Mouse (Mus musculus) MN1 (cell line): ENCODE data around the gene Vwc2.

Source experiments
- DNase-seq: peaks from one replicate; pipeline ENCODE4 v3.0.0-alpha.2; 2016; ENCODE audit warnings: low spot score

Vwc2 gene

DNA sequence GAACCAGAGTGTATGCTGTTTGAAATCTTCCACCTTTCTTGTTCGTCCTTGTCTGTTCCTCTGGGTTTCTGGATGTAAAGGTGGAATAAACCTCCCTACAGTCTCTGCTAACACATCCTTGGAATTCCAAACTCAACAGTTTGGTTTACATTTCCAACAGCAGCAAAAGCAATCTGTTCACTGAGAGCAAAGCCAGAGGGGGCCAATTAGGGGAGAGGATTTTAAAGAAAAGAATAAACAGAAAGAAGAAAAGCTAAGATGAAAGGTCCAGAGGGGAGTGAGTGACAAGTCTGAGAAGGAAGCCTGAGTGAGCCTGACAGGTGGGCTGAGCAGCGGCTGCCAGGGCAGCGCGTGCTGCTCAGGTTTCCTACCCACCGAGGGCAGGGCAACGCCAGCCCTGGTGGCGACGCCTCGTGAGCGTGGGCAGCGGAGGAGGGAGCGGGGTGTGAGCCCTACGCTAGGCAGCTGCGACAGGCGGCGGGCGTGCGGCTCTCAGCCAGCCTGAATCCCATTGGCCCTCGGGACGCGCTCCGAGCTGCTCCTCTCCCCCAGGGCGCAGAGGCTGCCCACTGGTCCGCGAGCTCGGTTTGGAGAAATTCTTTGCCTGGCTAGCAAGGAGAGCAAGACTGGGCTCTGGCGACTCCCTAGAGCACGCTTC lies at the start of gene Vwc2:
TSS of gene Vwc2 (plus strand) at position 648 of the 658 bp plus-strand sequence.
- no peak for DNase-seq

DNA sequence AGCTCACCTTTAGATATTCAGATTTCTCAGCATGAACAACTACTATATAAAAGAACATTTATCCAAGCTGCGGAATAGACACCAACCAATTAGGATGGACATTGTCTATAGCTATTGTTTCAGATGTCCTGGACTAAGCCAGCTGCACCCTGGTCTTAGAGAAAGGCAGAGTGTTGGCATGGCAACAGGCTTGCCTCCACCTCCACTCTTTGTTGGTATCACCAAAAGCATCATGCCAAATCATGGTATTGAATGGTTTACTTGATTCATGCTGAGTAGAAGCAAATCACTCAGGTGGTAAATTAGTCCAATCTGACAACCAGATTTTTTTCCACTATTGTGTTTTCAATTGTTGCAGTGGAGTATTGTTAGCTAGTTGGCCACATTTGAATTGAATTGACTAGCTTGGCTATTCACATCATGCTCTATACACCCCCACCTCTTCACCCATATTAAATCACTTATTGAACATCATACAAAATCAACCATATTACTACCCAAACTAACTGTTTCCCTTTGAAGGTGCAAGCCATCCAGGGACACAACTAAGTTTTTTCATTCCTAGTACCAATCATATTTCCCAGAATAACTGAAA lies 25.8 kb upstream of the Vwc2 start:
- no peak for DNase-seq

DNA sequence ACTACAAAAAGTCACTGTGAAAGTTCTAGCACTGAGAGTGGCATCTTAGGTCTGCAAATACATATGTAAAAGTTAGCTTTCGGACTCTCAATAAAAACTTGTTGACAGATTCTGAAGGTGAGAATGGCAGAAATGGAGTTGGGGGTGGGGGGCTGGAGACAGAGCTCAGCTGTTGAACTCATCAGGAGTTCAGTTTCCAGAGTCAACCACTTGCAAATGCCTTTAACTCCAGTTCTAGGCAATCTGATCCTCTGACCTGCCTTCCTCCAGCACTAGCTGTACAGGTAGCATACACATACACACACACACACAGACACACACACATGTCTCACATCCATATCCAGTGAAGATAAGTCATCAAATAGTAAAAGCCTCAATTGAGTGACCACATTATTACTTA lies 16.4 kb upstream of the Vwc2 start:
- no peak for DNase-seq

- DNase-seq = no peak
Measured at GRCm38 (mm10) chr11:11098282-11098681, 15.7 kb upstream of the Vwc2 start.

- DNase-seq = no peak
Measured at GRCm38 (mm10) chr11:11099011-11099410, 15.0 kb upstream of the Vwc2 start.

DNA sequence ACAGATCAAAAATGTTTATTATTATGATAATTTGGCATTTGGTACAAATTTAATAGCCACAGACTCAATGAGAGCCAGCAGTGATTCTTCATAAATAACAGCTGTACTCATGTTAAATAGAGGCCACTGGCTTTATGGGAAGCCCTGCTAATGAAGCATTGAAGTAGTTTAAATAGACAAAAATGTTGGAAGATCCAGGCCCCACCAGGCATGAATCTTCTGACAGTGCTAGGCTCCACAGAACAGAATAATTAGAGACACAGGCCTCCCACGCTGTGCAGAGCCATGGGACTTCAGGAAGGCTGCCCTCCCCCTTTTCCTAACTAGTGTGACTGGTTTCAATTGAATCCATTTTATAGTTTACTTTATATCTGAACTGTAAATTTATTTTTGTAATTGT lies 11.8 kb upstream of the Vwc2 start:
- no peak for DNase-seq

- no peak for DNase-seq
Measured at GRCm38 (mm10) chr11:11102620-11103019, 11.4 kb upstream of the Vwc2 start.

- no peak for DNase-seq
Measured at GRCm38 (mm10) chr11:11108922-11109321, 5.1 kb upstream of the Vwc2 start.

GRCm38 (mm10) chr11:11114234-11115030 lies 409 bp downstream of the Vwc2 start:
- DNase-seq = no peak

GRCm38 (mm10) chr11:11115031-11115647 lies 1.1 kb downstream of the Vwc2 start:
- DNase-seq = no peak

- no peak for DNase-seq
Measured at GRCm38 (mm10) chr11:11115648-11116590, 1.9 kb downstream of the Vwc2 start.

DNA sequence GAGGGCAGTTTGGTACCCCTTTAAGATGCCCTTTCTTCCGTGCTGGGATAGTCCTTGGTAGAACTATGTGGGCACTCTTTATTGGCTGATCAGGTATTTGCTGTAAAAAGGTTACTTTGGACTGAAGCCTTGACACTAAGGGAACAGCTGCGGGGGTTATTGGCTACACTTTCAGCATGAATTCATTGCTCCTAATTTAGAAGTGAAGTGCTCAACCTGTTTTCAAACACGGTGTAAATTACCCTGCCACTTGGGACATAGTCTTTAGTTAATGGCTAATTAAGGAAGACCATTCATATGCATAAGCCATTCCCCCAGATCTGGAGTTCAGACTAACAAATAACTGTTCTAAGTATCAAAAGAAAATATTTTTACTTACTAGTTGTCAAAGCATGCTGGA lies 2.7 kb downstream of the Vwc2 start:
- no peak for DNase-seq

GRCm38 (mm10) chr11:11122866-11123265 lies 8.8 kb downstream of the Vwc2 start:
- no peak for DNase-seq

GRCm38 (mm10) chr11:11131414-11132077 lies 17.5 kb downstream of the Vwc2 start:
- DNase-seq = no peak

DNA sequence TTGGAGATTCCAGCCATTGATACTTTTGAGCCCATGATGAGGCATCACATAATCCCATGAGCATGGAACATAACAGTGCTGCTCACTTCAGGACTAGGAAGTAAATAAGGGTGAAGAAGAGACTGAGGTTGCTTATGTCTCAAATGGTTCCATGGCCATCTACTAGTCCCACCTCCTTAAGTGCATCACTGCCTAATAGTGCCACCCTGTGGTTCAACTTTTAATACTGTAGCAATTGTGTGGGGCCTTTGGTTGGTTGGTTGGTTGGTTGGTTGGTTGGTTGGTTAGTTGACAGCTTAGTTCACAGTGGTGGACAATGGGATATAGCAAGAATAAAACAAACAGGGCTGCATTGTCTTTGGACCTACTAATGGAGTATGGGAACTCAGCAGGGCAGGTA lies 26.6 kb downstream of the Vwc2 start:
- DNase-seq = no peak

DNA sequence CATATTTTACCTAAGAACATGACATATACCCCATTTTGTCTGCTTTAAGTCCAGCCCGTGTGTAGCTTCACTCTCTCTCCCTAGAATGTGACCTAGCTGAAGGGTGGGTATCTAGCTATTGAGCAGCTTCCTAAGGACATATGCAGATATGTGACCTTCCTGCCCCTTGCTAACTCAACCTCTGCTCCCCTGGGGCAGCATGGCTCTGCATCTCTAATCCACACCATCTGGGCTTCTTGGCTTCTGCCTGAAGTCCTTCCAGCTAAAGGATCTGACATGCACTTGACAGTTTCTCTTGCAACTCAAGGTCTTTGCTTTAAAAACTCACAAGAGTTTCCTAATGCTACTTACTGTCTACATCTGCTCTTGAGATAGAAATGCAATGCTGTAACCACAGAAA lies 38.7 kb downstream of the Vwc2 start:
- no peak for DNase-seq

DNA sequence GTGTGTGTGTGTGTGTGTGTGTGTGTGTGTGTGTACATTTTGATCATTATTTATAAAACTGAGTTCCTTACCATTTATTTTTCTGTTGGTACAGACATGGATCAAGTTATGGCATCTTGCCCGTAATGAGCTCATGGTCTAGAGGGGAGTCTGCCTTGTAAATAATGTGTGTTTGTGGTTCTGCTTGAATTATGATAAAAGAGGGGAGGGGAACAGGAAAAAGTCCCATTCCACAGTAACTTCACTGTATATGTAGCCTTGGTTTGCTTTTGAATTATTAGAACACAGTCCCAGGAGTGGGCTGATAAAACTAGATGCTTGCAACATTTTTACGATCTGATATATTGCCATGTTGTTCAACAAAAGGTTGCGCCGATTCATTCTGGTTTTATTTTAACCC lies 57.4 kb downstream of the Vwc2 start:
- DNase-seq = no peak

GRCm38 (mm10) chr11:11175259-11175658 lies 61.2 kb downstream of the Vwc2 start:
- no peak for DNase-seq

DNA sequence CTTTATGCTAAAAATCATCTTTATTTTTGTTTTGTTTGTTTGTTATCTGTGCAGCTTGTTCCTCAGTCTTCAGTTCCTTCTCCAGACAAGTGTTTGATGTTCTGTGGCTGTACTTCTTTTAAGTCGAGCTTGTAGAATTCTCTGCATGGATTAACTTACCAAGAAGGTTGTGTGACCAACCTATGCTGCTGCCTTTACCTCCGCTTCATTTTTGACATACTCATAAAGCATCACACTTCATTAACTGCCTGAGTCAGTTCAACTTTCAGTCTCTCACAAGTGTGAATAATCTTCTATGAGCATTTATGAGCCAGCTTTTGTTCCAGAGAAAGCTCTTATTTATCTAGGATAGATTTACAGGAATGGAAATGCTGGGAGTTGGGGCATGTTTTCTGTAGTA lies 68.7 kb downstream of the Vwc2 start:
- no peak for DNase-seq

- no peak for DNase-seq
Measured at GRCm38 (mm10) chr11:11223162-11223561, 109.1 kb downstream of the Vwc2 start.

DNA sequence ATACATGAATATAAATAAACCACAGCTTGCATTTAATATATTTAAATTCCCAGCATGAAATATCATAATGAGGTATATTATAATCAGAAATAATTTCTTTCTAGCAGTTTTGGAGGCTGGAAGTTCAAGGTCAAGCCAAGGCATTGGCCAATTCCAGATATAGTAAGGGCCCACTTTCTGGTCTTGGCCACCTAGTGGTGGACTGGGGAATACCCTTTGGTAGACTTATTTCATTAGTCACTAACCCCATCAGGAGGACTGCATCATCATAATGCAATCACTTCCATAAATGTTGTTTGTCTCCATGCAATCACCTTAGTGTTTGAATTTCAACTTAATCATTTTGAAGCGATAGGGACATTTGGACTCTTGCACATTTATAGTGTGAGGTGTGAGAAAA lies 125.3 kb downstream of the Vwc2 start:
- no peak for DNase-seq
